Mouse (Mus musculus): ENCODE data around the gene Mb.
A peak's percentile ranks its signal among the peaks of the same experiment; 100 is the strongest.
"Not testable (repeated sequence)": the region's sequence is repeated elsewhere in the genome, so short reads cannot be mapped to it uniquely, and the experiment has no call there.

The Mb gene

GRCm38 (mm10) chr15:77062746-77063145 is 12.3 kb upstream of the Mb start:
- DNase-seq = no peak

DNA sequence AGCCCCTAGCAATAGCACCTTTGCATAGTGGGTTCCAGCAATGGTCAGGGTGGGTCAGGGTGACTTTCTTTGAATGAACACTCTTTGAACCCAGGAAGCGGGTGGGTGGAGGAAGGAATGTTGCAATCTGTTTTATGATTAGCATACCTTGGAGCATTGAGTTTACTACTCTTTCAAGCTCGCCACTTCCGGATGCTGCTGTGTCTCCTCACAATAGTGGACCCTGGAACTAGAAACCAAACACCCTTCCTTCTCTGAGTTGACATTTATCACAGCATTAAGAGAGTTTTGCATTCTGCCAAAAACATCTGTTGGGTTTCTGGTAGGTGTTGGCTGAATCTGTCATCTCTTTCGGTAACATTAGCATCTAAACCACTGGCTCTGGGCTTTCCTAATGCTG is 8.9 kb upstream of the Mb start:
- not testable (repeated sequence) for DNase-seq

DNA sequence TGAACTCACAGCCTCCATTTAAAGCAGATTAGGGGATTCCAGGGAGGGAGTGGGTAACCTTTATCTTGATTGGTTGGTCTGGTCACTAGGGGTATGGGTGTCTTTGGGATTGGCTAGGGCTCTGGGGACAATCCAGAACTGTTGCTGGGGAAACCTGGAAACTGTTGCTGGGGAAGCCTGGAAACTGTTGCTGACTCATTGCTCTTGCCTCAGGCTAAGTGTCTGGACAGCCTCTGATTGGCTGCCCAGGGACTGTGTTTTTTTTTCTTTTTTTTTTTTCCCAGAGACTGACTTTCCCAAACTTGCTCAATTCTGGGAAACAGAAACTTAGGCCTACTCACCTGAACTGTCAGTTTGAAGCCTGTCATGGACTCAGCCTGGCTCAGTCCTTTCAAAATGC is 8.1 kb upstream of the Mb start:
- DNase-seq = no peak

DNA sequence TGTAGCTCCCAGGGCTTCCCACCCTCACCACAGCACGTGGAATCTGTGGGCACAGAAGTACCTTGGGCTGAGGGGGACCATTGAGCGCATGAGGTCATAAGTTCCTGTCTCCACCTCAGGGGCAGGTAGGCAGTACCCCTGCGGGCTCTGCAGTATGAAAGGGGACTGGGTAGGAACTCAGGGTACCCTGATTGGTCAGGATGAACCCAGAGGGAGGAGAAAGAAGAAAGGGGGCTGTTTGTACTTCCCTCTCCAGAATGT is 6.3 kb upstream of the Mb start:
- no peak for DNase-seq

GRCm38 (mm10) chr15:77056001-77056790 is 5.7 kb upstream of the Mb start:
- DNase-seq = no peak

- no peak for DNase-seq
These were observed 4.2 kb upstream of the Mb start for GRCm38 (mm10) chr15:77054611-77055175.

- no peak for DNase-seq
These were observed 2.6 kb upstream of the Mb start for GRCm38 (mm10) chr15:77053021-77053420.

DNA sequence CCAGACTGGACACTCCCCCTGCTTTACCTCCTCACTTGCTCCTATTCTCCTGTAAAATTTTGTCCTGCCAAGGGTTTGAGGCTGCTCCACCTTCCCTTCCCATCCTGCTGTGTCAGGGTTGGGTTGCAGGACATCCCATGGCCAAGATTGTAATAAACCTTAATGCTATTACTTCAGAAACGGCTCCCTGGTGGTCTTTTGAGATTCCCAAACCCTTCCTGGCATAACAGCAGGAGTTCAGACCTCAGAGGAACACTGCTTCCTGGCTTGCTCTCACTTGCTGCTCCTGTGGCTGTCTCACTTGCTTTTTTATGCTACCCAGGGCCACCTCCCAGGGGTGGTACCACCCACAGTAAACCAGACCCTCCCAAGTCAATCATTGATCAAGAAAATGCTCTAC is 1.7 kb upstream of the Mb start:
- DNase-seq = no peak

- no peak for DNase-seq
These were observed 4.9 kb downstream of the Mb start for GRCm38 (mm10) chr15:77045609-77046008.

GRCm38 (mm10) chr15:77044597-77045320 is 5.7 kb downstream of the Mb start, which contains the start of gene Apol6:
TSS of gene Apol6 (plus strand) at chr15:77044729.
- DNase-seq = no peak

DNA sequence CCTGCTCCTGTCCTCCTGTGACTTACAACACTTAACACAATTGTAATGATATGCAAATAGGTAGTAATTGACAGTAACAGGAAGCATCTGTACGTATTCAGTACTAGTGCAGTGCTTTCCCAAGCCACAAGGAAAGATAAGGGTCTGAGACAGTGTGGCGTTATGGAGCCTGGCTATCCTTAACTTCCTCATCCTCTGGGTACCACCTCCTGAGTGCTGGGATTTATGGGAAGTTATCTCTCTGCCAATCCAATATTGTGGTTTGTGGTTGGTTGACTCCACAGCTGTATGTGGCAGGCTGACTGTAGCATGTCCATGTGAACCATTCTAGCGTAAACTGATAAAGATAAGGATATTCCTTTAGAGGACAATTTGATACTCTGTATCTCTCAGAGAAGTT is 9.7 kb downstream of the Mb start:
- no peak for DNase-seq

GRCm38 (mm10) chr15:77039211-77039700 is 11.2 kb downstream of the Mb start:
- no peak for DNase-seq

GRCm38 (mm10) chr15:77037278-77038161 is 12.9 kb downstream of the Mb start:
- peak; percentile 83 for DNase-seq

- no peak for DNase-seq
These were observed 13.5 kb downstream of the Mb start for GRCm38 (mm10) chr15:77036989-77037277.

DNA sequence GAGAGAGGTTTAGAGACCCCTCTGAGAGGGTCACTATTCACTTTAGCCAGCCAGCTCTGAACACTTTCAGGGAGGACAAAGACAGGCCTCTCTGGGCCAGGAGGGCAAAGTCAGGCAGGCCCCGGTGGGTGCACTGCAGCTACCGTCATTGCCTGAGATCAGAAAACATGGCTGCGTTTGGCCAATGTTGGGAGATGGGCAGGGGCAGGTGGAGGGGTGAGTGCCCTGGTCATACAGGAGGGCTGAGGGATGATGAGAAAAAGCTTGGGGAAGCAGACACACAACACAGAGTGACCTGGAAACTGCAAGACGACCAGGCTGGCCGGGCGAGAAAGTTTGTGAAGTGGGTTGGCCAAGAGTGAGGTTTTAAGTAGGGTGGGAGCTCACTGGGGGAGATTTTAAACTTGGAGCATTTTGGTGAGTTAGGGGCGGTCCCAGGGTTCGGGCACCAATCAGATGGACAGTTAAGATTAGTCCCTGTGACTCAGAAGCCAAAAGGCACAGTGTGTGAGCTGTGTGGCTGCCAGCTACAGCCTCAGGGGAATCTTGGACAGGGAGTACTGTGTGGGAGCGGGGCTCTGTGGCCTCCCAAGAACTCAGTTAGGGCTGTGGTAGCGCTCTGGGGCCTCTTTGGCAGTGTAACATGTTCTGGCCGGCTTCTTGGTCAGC is 14.0 kb downstream of the Mb start:
- DNase-seq = peak; percentile 83

GRCm38 (mm10) chr15:77035643-77036042 is 14.8 kb downstream of the Mb start:
- no peak for DNase-seq

GRCm38 (mm10) chr15:77034526-77034925 is 15.9 kb downstream of the Mb start:
- DNase-seq = no peak

DNA sequence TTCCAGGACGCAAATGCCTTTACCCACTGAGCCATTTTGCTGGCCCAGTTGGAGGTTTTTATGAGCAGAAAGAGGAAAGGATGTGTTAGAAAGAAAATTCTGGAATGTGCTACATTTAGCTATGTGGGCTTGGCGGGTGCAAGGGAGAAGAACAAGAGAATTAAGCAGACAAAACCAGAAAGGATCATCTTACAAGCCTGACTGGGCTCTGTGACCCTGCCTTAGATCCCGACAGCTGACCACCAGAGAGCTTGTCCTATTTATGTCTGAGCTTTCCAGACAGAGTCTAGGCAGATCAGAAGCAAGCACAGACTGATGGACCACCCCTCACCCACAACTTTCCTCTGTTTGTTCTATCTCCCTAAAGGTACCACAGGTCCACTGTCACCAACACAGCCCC is 19.2 kb downstream of the Mb start:
- DNase-seq = no peak

DNA sequence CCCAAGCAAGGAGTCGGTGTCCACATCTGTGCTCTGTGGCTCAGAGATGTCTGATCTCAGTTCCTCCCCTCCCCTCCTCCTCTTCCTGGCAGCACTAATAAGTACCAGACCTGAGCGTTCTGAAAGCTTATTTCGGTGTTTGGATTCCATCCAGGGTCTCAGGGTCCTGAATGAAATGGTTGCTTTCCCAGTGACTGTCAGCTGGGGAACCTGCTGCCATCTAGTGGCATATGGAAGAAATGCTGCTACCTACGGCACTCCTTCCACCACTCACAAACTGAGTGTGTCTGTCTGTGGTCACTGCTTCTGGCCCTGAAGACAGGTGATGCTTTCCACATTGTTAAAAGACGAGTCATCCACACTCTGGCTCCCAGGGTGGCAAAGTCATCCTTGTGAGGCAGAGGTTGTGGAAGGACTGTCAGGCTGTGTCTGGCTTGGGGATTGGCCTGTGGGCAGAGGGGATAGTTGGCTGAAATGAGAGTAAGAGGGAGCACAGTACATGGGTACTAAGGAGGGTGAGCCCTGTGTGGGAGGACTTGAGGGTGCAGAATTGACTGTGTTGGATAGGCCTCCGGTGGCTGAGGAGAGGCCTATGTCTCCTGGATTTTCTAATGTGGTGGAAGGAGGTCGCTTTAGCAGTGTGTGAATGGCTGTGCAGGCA is 21.0 kb downstream of the Mb start:
- peak; percentile 80 for DNase-seq

DNA sequence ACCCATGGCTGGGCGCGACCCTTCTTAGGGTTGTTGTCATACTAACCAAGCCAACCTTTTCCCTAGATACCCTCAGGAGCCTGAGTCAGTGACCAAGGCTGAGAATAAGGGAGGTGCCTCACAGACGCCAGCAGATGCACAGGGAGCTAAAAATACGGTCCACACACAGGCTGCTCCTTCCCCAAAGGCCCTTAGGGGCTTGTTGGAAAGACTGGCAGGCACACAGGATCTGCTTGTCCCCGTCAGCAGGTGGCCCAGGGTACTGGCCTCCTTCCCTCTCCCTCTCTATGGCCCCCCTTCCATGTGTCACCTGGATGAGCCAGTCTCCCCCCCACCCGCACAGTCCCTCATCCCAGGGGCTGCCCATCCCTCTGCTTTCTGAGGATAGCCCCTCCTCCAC is 22.8 kb downstream of the Mb start:
- no peak for DNase-seq

- DNase-seq = no peak
These were observed 23.4 kb downstream of the Mb start for GRCm38 (mm10) chr15:77027117-77027516.

DNA sequence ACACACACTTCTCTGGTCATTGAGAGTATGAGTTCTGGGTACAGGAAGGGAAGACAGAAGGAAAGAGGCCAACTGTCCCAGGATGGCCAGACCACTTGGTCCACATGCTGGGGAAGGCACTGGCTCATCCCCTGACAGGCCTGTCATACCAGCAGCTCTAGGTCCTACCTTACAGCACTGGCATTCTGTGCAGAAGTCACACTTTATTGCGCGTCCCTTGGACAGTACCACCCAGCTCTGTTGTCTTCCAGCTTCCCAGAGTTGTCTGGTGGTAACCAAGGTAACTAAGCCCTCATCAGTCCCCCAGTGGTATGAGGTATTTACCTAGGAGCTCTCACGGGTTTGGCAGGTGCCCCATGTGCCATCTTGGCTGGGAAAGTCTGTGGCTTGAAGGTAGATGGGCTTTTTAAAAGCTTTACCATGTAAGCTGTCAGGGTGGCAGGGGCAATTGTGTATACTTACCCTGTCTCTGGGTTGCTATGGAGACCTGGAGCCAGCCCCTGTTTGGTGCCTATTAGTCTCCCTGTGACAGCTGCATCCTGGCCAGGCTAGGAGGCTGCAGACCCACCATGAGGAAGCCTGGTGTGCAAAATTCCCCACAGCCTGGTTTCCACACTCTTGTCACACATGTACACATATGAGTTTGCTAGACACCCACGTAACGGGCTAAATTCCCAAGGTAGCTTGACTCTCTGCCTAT is 24.4 kb downstream of the Mb start:
- no peak for DNase-seq

Measured in kidney, postnatal 10 days (tissue).